ENCODE assay signal across 8 mouse cellular contexts in genomic region chr13:59431124-59431864, GRCm38 (mm10).
DNase-seq lines count a peak whose midpoint lies in the region; ATAC-seq and TF ChIP-seq lines count a peak whose summit lies in the region.

No protein-coding gene starts in this region.

- no peak for TF ChIP-seq CTCF in liver, postnatal 0 days (IDR thresholded peaks at IDR 0.05; ENCODE audit: low read depth)

- TF ChIP-seq EP300 in liver, postnatal 0 days (IDR thresholded peaks at IDR 0.05; ENCODE audit: low read depth): no peak

- no peaks in the 10 kb centered on the region for H3K4me1 ChIP-seq in liver, postnatal 0 days (ENCODE audit: insufficient read depth)
- H3K4me1 ChIP-seq in intestine, embryonic 16.5 days (ENCODE audit: control insufficient read depth, insufficient read depth, low read length): no peaks in the 10 kb centered on the region

- ATAC-seq in liver, postnatal 0 days: no peak
- ATAC-seq in intestine, embryonic 16.5 days: no peak
- no peak for ATAC-seq in activated CD4-positive, CD25-positive, alpha-beta regulatory T cell, adult 4 months

- 65% methylated on average over 18 of the region's 18 CpGs for WGBS in liver, postnatal 0 days (ENCODE audit: insufficient replicate concordance)
- 42% methylated on average over 18 of the region's 18 CpGs for WGBS in intestine, embryonic 16.5 days

- no peaks in the 10 kb centered on the region for H3K27me3 ChIP-seq in liver, postnatal 0 days (ENCODE audit: insufficient read depth, low read length)
- no peaks in the 10 kb centered on the region for H3K27me3 ChIP-seq in intestine, embryonic 16.5 days (replicated peaks; ENCODE audit: control insufficient read depth, insufficient read depth, low read length)

- H3K4me2 ChIP-seq in liver, postnatal 0 days (ENCODE audit: low read depth, low read length): no peak overlapping the region
- H3K4me2 ChIP-seq in intestine, embryonic 16.5 days (ENCODE audit: low read depth, low read length): 0 out of 2 replicates have a peak overlapping the region, but pooled peaks have one; percentile 14

- no peak overlapping the region for H3K27ac ChIP-seq in liver, postnatal 0 days (ENCODE audit: low read depth)
- no peak overlapping the region for H3K27ac ChIP-seq in intestine, embryonic 16.5 days (ENCODE audit: low read length)

- no peak overlapping the region for H3K4me3 ChIP-seq in liver, postnatal 0 days (ENCODE audit: low read depth, low read length)
- 0 out of 2 replicates have a peak overlapping the region, but pooled peaks have one; percentile 10 for H3K4me3 ChIP-seq in intestine, embryonic 16.5 days (ENCODE audit: low read length)

- H3K9me3 ChIP-seq in liver, postnatal 0 days (ENCODE audit: low read length): no peaks in the 10 kb centered on the region
- H3K9me3 ChIP-seq in intestine, embryonic 16.5 days (ENCODE audit: control insufficient read depth, low read length): 0 out of 2 replicates have a peak, but pooled peaks cover 3% of the 10 kb centered on the region

- no peak overlapping the region for H3K9ac ChIP-seq in liver, postnatal 0 days (replicated peaks)
- no peak overlapping the region for H3K9ac ChIP-seq in intestine, embryonic 16.5 days (ENCODE audit: low read depth, low read length)

- H3K36me3 ChIP-seq in liver, postnatal 0 days (replicated peaks; ENCODE audit: insufficient read depth, low read length): no peaks in the 10 kb centered on the region
- H3K36me3 ChIP-seq in intestine, embryonic 16.5 days (ENCODE audit: control insufficient read depth, insufficient read depth, low read length): no peaks in the 10 kb centered on the region

- DNase-seq in liver: peak; percentile 20
- DNase-seq in liver, postnatal 0 days: no peak
- peak; percentile 84 for DNase-seq in cerebellum, adult 9-11 months
- peak; percentile 41 for DNase-seq in gastrocnemius, postnatal 10 days
- peak; percentile 40 for DNase-seq in lung, postnatal 14 days
- DNase-seq in testis, postnatal 10 days (ENCODE audit: low spot score): peak; percentile 57
